Mouse (Mus musculus) midbrain, embryonic 15.5 days (tissue): ENCODE data around the gene Tmem183a. TPM values are rescaled to one million over a fixed set of nuclear protein-coding genes. Genes with fewer than 3 reads are reported as not detected.

ENCODE experiments used
- ATAC-seq: fragments of 200-750 bp; cut with Nextera tagmentation; replicated peaks from 2 replicates; pipeline ENCODE4 v1.8.0; 2017; ENCODE audit warnings: moderate TSS enrichment
- H3K27ac ChIP-seq: fragments of 300-500 bp; sonication (generic); 2 replicates; pipeline ENCODE4 v1.5.1; 2015; ENCODE audit warnings: mild to moderate bottlenecking, inconsistent platforms
- H3K27me3 ChIP-seq: fragments of 300-500 bp; sonication (generic); replicated peaks from 2 replicates; pipeline ENCODE4 v1.6.1; 2015; ENCODE audit warnings: inconsistent platforms
- H3K36me3 ChIP-seq: fragments of 300-500 bp; sonication (generic); replicated peaks from 2 replicates; pipeline ENCODE4 v1.6.1; 2015; ENCODE audit warnings: inconsistent platforms
- H3K4me1 ChIP-seq: fragments of 300-500 bp; sonication (generic); 2 replicates; pipeline ENCODE4 v1.6.1; 2015; ENCODE audit warnings: inconsistent platforms
- H3K4me2 ChIP-seq: fragments of 300-500 bp; sonication (generic); 2 replicates; pipeline ENCODE4 v1.6.1; 2015; ENCODE audit warnings: inconsistent platforms, mild to moderate bottlenecking, moderate library complexity
- H3K4me3 ChIP-seq: fragments of 300-500 bp; sonication (generic); 2 replicates; pipeline ENCODE4 v1.5.1; 2015; ENCODE audit warnings: mild to moderate bottlenecking, inconsistent platforms
- H3K9ac ChIP-seq: fragments of 300-500 bp; sonication (generic); 2 replicates; pipeline ENCODE4 v1.6.1; 2015; ENCODE audit warnings: mild to moderate bottlenecking, inconsistent platforms
- H3K9me3 ChIP-seq: fragments of 300-500 bp; sonication (generic); 2 replicates; pipeline ENCODE4 v1.6.1; 2016; ENCODE audit warnings: inconsistent platforms
- whole genome bisulfite sequencing: fragments of 180-500 bp; shearing (Covaris S2); methylation state at CpG from one replicate; pipeline ENCODE4 v1.1.7; 2015; ENCODE audit warnings: mixed read lengths; 5-methylcytosine and 5-hydroxymethylcytosine counted together
- polyA plus RNA-seq: library from polyadenylated mRNA; unstranded; fragments of >200 nt; fragmentation: Nextera tagmentation; extraction: Ambion mirVana; gene quantifications from 2 replicates; pipeline ENCODE4 v1.2.1, GENCODE M21; 2015

The Tmem183a gene
- polyA plus RNA-seq, 1 experiment from 2014 or later, result 147 TPM

DNA sequence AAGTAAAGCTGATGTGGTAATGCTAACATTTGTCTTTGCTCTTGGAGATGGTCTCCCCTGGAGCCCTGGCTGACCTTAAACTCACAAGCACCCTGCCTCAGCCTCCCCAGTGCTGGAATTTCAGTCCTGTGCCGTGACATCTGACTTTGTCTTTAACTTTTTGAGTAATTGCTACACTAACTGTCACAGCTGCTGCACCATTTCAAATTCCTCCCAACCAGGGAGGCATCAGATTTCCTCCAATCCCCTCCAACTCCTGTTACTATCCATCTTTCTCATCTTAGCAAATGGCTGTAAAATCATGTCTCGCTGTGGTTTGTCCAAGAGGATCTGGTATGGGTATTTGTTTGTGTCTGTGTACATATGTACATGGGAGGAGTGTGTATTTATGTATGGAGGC is 12.3 kb upstream of the Tmem183a start:
- H3K4me2 ChIP-seq, result no peak overlapping the region

DNA sequence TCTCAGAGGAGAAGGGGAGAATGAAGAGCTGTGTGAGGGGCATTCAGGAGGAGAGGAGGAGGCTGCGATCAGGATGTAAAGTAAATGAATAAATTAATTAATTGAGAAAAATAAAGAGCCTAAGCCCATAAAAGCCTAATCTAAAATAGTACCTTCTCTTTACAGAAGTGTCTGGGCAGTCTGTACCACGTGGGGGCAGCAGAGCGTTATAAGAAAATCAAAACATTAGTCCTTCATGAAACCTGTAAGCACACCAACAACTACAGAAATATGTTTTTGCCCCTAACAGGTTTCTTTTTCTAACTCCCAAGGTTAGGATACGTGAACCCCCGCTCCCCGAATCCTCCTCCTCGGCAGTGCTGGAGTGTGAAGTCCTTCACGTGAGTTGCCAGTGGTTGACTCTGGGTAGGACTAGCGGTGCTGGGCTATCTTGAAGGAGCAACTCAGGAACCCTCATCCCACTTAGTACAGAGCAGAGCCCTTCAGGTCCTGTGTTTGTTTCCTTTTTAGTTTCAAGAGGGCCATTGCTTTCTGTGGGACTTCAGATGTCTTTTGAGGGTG is 7.1 kb upstream of the Tmem183a start:
- no peak for ATAC-seq
- H3K4me3 ChIP-seq, result no peak overlapping the region
- no peak overlapping the region for H3K4me2 ChIP-seq
- no peaks in the 10 kb centered on the region for H3K27me3 ChIP-seq
- H3K36me3 ChIP-seq, result no peaks in the 10 kb centered on the region
- H3K9ac ChIP-seq, result no peak overlapping the region
- no peaks in the 10 kb centered on the region for H3K9me3 ChIP-seq
- no peaks in the 10 kb centered on the region for H3K4me1 ChIP-seq
- 53% methylated on average over 9 of the region's 9 CpGs for WGBS
- H3K27ac ChIP-seq, result no peak overlapping the region

More for the DNA sequence above, 12.3 kb upstream of the Tmem183a start:
- no peak overlapping the region for H3K27ac ChIP-seq
- H3K27me3 ChIP-seq, result no peaks in the 10 kb centered on the region
- no peaks in the 10 kb centered on the region for H3K4me1 ChIP-seq
- 84% methylated on average over 2 of the region's 2 CpGs for WGBS
- no peaks in the 10 kb centered on the region for H3K36me3 ChIP-seq
- ATAC-seq, result no peak
- no peak overlapping the region for H3K4me3 ChIP-seq
- no peak overlapping the region for H3K9ac ChIP-seq
- no peaks in the 10 kb centered on the region for H3K9me3 ChIP-seq

DNA sequence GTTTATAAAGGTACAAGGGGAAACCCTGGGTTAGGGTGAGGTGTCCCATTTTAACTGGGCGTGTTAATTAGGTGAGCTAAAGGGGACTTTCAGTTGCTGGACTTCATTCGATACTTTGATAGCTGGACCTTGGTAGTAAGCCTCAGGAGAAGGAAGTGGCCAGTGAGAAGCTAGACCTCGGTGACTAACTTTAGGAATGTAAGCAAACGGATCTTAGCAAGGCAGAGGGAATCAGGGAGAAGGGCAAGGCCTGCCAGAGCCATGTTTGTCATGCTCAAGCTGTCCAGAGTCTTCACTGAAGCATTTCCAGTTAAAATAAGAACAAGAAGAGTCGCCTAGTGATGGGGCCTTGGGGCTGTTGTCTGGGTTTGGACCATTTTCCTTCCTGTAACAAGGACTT is 3.7 kb upstream of the Tmem183a start:
- 70% methylated on average over 5 of the region's 5 CpGs for WGBS
- no peaks in the 10 kb centered on the region for H3K27me3 ChIP-seq

DNA sequence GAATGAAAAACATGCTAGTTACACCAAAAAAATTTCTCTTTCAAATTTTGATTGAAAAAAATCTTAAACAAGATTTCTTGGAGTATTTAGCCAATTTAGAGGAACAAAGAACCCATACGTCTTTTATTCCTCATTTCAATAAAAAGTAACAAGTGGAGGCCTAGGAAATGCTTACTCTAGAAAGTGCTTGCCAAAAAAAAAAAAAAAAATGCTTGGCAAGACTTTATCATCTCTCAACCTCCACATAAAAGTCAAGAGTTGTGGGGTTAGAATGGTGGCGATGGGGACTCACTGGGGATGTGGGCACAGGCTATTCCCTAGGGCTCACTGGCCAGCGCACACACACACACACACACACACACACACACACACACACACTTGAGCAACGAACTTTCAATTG is 1.4 kb upstream of the Tmem183a start:
- peaks cover 24% of the 10 kb centered on the region for H3K4me1 ChIP-seq
- no peak overlapping the region for H3K4me3 ChIP-seq
- no peak overlapping the region for H3K27ac ChIP-seq
- H3K9ac ChIP-seq, result no peak overlapping the region
- 77% methylated on average over 4 of the region's 4 CpGs for WGBS
- H3K4me2 ChIP-seq, result no peak overlapping the region
- no peaks in the 10 kb centered on the region for H3K27me3 ChIP-seq
- ATAC-seq, result no peak
- H3K9me3 ChIP-seq, result no peaks in the 10 kb centered on the region
- peaks cover 5% of the 10 kb centered on the region; the same call in 1 of the 2 replicates for H3K36me3 ChIP-seq

More for the DNA sequence above, 3.7 kb upstream of the Tmem183a start:
- no peak overlapping the region for H3K9ac ChIP-seq
- H3K27ac ChIP-seq, result no peak overlapping the region
- H3K36me3 ChIP-seq, result no peaks in the 10 kb centered on the region
- H3K4me1 ChIP-seq, result peaks cover 12% of the 10 kb centered on the region
- no peak overlapping the region for H3K4me2 ChIP-seq
- no peak for ATAC-seq
- H3K9me3 ChIP-seq, result no peaks in the 10 kb centered on the region
- no peak overlapping the region for H3K4me3 ChIP-seq

DNA sequence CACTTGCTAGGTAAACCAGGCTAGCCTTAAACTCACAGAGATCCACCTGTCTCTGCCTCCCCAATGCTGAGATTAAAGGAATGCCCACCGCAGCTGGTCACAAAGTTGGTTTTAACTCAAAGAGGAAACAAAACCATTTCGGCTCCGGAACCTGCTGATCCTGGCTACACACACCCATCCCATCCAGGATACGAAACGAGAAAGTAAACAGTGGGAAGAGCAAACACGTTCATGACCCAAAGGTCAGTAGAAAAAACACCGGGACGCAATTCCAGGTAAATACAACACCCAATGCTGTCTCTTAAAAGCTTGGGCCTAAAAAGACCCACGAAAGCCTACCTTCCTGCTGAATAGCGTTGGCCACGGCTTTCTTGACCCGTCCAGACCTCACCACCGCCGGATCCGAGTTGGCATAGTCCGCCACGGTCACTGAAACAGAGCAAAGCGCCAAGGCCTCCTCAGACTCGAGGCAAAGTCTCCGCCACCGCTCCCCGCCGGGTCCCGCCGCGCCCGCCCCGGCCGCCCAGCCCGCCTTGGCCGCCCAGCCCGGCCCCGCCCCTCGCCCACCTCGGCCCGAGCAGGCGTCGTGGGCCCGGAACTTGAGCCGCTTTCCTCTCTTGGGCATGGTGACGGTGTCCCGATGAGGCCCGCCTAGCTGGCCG is 453 bp downstream of the Tmem183a start:
- peak overlapping the region; percentile 96 for H3K9ac ChIP-seq
- H3K9me3 ChIP-seq, result no peaks in the 10 kb centered on the region
- H3K27ac ChIP-seq, result peak overlapping the region; percentile 88
- H3K4me1 ChIP-seq, result peaks cover 27% of the 10 kb centered on the region
- H3K36me3 ChIP-seq, result peaks cover 9% of the 10 kb centered on the region; the same call in 1 of the 2 replicates
- H3K27me3 ChIP-seq, result no peaks in the 10 kb centered on the region
- peak overlapping the region; percentile 93 for H3K4me3 ChIP-seq
- peak; percentile 85 for ATAC-seq
- 1% methylated on average over 44 of the region's 44 CpGs for WGBS
- peak overlapping the region; percentile 66 for H3K4me2 ChIP-seq

DNA sequence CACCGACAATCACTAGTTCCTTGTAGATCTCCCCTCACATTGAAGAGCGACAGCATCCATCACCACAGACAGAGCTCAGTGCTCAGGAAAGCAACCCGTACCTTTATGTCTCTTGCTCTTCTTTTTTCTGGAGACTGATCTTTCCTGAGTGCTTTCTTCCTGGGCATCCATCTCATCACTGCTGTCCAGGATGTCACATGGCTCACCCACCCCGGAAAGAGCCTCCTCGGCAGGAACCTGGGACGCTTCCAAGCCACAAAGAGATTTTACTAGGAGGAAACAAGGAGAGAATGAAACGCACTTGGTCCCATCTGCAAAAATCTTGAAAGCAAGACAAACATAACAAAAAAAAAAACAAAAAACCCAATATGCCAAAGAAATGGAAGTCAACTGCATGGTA is 1.1 kb downstream of the Tmem183a start:
- peak overlapping the region; percentile 66 for H3K4me2 ChIP-seq
- H3K4me1 ChIP-seq, result peaks cover 27% of the 10 kb centered on the region
- H3K36me3 ChIP-seq, result peaks cover 16% of the 10 kb centered on the region; the same call in 1 of the 2 replicates
- H3K9me3 ChIP-seq, result no peaks in the 10 kb centered on the region
- H3K27ac ChIP-seq, result no peak overlapping the region
- peak overlapping the region; percentile 93 for H3K4me3 ChIP-seq
- no peak for ATAC-seq
- 86% methylated on average over 7 of the region's 7 CpGs for whole genome bisulfite sequencing
- H3K9ac ChIP-seq, result no peak overlapping the region; the same call in 1 of the 2 replicates
- H3K27me3 ChIP-seq, result no peaks in the 10 kb centered on the region

DNA sequence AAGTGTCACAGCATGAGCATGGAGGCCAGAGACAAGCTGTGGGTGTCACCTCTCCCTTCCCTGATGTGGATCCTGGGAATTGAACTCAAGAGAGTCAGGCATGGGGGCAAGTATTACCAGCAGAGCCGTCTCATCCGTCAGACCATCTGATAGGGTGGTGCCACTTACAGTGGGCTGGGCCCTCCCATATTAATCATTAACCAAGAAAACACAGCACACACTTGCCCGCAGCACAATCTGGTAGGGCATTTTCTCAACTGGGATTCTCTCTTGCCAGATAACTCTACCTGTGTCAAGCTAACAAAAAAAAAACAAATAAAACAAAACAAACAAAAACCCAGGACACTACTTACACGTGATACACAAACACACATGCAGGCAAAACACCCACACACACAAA is 4.3 kb downstream of the Tmem183a start:
- H3K36me3 ChIP-seq, result peaks cover 43% of the 10 kb centered on the region; the same call in 1 of the 2 replicates
- no peak for ATAC-seq

DNA sequence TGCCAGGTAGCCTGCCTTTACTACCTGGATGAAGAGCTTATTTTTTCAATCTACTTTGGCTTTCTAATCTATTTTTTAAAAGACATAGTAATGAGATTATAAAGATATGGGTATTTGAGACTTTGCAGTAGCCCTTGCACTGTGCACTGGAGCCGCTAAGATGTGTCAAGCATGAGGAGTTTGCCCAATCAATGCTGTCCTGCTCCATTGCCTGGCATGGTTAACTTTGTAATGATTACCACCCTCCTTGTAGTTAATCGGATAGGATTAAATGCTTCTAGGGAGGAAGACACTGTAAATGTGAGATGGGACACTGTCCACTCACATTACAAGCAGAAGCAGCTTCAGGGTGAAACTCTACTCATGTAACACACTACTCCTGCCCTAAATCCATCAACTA is 8.5 kb downstream of the Tmem183a start:
- ATAC-seq, result no peak
- Histone ChIP-seq H3K4me1 (peaks cover 5% of the 10 kb centered on the region; the same call in 1 of the 2 replicates), H3K4me2 (no peak overlapping the region), H3K9me3 (no peaks in the 10 kb centered on the region), H3K27me3 (no peaks in the 10 kb centered on the region), H3K4me3 (no peak overlapping the region), H3K36me3 (peaks cover 68% of the 10 kb centered on the region), H3K9ac (no peak overlapping the region), H3K27ac (no peak overlapping the region)
- 92% methylated on average over 2 of the region's 2 CpGs for WGBS

More for the DNA sequence above, 4.3 kb downstream of the Tmem183a start:
- no peak overlapping the region for H3K4me3 ChIP-seq
- 90% methylated on average over 4 of the region's 4 CpGs for WGBS
- H3K27me3 ChIP-seq, result no peaks in the 10 kb centered on the region
- no peak overlapping the region for H3K9ac ChIP-seq
- no peaks in the 10 kb centered on the region for H3K9me3 ChIP-seq
- H3K4me2 ChIP-seq, result no peak overlapping the region
- H3K27ac ChIP-seq, result no peak overlapping the region
- H3K4me1 ChIP-seq, result peaks cover 26% of the 10 kb centered on the region

DNA sequence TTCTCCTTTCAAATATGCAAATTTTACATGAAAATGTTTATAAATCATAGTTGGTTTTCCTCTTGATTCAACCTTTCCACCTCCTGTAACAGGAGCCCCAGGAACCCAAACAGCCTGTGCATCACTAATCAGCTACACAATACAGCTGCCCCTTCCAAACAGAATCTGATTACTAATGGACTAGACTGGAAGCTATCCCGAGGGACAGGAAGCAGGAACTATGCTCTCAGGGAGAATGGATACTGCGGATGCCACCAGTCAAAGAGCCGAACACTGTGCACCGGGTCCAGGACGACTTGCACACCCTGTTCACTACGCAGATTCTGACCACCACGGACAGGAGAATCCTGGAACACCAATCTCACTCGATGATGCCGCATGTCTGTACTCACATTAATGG is 14.0 kb downstream of the Tmem183a start:
- Histone ChIP-seq H3K4me1 (peaks cover 8% of the 10 kb centered on the region; the same call in 1 of the 2 replicates), H3K36me3 (peaks cover 53% of the 10 kb centered on the region), H3K9ac (no peak overlapping the region), H3K4me2 (no peak overlapping the region), H3K9me3 (no peaks in the 10 kb centered on the region), H3K27ac (no peak overlapping the region), H3K4me3 (no peak overlapping the region), H3K27me3 (no peaks in the 10 kb centered on the region)
- 84% methylated on average over 9 of the region's 9 CpGs for WGBS
- no peak for ATAC-seq

DNA sequence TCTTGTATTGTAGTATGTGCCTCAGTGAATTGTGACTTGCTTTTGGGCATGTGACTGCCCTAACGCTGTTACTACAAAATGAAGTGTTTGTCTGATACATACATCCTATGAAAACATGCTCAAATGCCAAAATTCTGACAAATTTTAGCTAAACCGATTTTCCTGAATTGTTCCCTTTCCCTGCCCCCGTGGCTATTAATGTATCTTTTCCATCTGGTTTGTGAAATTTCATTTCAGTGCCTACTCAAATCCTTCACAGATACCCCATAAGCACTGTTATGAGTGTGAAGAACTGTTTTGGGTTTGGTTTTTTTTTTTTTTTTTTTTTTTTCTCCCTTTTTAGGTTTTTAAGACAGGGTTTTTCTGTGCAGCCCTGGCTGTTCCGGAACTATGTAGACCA is 16.7 kb downstream of the Tmem183a start:
- H3K4me1 ChIP-seq, result peaks cover 17% of the 10 kb centered on the region; the same call in 1 of the 2 replicates
- peak overlapping the region; percentile 56 for H3K27ac ChIP-seq
- H3K9me3 ChIP-seq, result no peaks in the 10 kb centered on the region
- WGBS, result 76% methylated on average over 4 of the region's 4 CpGs
- peaks cover 27% of the 10 kb centered on the region for H3K36me3 ChIP-seq
- H3K27me3 ChIP-seq, result no peaks in the 10 kb centered on the region
- ATAC-seq, result no peak; the same call in 1 of the 2 replicates
- peak overlapping the region; percentile 78 for H3K4me2 ChIP-seq
- H3K9ac ChIP-seq, result no peak overlapping the region
- H3K4me3 ChIP-seq, result peak overlapping the region; percentile 54

DNA sequence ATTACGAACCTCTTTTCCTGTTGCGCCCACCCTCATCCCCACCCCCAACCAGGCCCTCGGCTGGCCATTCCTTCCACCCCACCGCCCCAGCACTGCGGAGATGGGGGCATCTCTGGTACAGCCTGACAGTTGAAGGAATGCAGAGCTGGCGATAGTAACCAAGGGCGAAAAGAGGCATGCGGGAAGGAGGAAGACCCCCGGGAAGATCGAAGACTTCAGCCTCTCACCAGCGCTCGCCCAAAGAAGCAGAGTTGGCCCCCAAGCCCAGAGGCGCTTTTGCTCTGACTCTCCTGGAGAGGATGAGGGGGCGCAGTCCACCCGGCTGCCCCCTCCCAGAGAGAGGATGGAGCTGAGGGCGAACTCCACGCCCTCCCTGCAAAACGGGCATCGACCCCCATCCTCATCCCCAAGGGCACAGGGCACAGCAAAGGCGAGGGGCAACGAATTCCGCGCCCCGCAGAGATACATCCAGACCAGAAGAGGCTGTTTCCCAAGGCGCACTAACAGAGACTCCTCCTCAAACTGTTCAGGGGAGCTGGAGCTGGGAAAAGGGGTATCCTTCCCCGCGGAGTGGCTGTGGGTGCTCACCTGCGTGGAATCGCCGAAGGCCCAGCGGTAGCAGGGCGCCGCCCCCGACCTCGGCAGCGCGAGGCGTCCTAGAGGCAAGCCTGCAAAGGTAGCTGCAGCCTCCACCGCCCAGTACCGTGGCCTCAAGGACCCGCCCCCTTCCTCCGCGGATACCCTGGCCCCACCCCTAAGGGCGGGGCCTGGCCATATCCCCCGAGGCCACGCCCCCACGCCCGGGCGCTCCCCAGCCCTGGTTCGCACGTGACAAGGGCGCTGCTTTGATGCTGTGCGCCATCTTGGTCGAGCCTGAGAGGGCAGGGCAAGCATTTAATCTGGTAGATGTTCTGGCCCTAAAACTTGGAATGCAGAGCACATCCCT is 17.5 kb downstream of the Tmem183a start:
- no peaks in the 10 kb centered on the region for H3K9me3 ChIP-seq

DNA sequence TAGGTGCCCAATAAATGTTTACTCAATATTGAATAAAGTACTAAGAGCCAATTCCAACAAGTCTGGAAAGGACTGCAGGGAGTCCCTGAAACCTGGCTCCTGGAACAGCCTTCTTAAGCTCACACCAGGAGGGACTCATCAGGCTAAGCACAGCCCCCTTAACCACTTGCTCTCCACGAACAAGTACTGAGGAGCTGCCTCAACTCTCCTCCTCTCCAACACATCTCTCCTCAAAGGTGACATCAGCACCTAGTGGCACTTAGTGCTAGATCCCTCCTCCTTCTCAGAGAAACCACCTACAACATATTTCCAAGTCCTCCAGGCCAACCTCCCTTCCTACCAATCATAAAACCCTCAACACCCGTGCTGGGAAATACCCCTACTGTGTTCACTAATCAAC is 18.2 kb downstream of the Tmem183a start:
- peaks cover 21% of the 10 kb centered on the region; the same call in 1 of the 2 replicates for H3K36me3 ChIP-seq
- peak overlapping the region; percentile 66 for H3K9ac ChIP-seq
- 1% methylated on average over 2 of the region's 2 CpGs for WGBS
- no peaks in the 10 kb centered on the region for H3K27me3 ChIP-seq
- H3K4me3 ChIP-seq, result peak overlapping the region; percentile 54
- no peaks in the 10 kb centered on the region for H3K9me3 ChIP-seq
- peaks cover 17% of the 10 kb centered on the region; the same call in 1 of the 2 replicates for H3K4me1 ChIP-seq
- peak overlapping the region; percentile 78 for H3K4me2 ChIP-seq
- ATAC-seq, result peak; percentile 31; the same call in 1 of the 2 replicates
- peak overlapping the region; percentile 74; the same call in 1 of the 2 replicates for H3K27ac ChIP-seq

More for the DNA sequence above, 17.5 kb downstream of the Tmem183a start:
- peak; percentile 94 for ATAC-seq
- peak overlapping the region; percentile 54 for H3K4me3 ChIP-seq
- H3K9ac ChIP-seq, result peak overlapping the region; percentile 66
- H3K27ac ChIP-seq, result peak overlapping the region; percentile 74
- H3K27me3 ChIP-seq, result no peaks in the 10 kb centered on the region
- peak overlapping the region; percentile 78 for H3K4me2 ChIP-seq
- H3K4me1 ChIP-seq, result peaks cover 17% of the 10 kb centered on the region; the same call in 1 of the 2 replicates
- H3K36me3 ChIP-seq, result peaks cover 21% of the 10 kb centered on the region; the same call in 1 of the 2 replicates
- 2% methylated on average over 53 of the region's 54 CpGs for WGBS
